Mouse (Mus musculus): ENCODE measurements around the gene Gadd45g. TPM values are rescaled to one million over a fixed set of nuclear protein-coding genes. Genes with fewer than 3 reads are reported as not detected.
A peak's percentile ranks its signal among the peaks of the same experiment; 100 is the strongest.

Gadd45g gene
- polyA plus RNA-seq, 1 experiment: 202 TPM

DNA sequence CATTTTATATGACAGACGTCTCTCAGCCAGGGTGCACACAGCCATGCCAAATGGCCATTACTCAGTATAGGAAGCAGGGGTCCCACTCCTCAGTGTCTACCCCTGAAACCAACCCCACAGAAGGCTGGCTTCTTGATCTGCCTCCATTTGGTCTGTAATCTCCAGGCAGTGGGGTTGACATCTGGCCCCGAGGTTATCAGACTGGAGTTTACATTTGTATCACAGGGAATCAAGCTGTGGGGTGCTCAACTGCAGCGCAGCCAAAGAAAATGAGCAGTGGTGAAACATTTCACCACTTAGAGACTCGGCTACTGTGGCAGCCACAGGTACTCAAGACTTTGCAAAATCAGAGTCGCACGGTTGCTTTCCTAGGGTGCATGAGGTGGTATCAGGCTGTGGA, 5.8 kb upstream of the Gadd45g start:
- H3K4me3 ChIP-seq: no peak overlapping the region
- H3ac ChIP-seq (ENCODE audit: control insufficient read depth, insufficient read length): no peak overlapping the region
- H3K27me3 ChIP-seq (ENCODE audit: control insufficient read depth, insufficient read depth, insufficient read length): no peaks in the 10 kb centered on the region
- no peak for TF ChIP-seq CEBPB (IDR thresholded peaks at IDR 0.05; ENCODE audit: insufficient read depth, poor library complexity, severe bottlenecking)
- TF ChIP-seq USF1 (IDR thresholded peaks at IDR 0.05; ENCODE audit: low read depth): no peak
- TF ChIP-seq TCF12 (IDR thresholded peaks at IDR 0.05; ENCODE audit: insufficient read depth, poor library complexity, severe bottlenecking): no peak
- no peak for TF ChIP-seq POLR2AphosphoS2 (IDR thresholded peaks at IDR 0.05; ENCODE audit: insufficient read length, low read depth)
- no peak for TF ChIP-seq SRF (IDR thresholded peaks at IDR 0.05; ENCODE audit: control insufficient read depth, insufficient read length, low read depth)
- TF ChIP-seq POLR2A (IDR thresholded peaks at IDR 0.05; ENCODE audit: insufficient read length, low read depth): no peak
- TF ChIP-seq MYOG (IDR thresholded peaks at IDR 0.05; ENCODE audit: control insufficient read depth in 1 of 3, insufficient read depth in 1 of 3, insufficient read length in 2 of 3, low read depth in 2 of 3): no peak
- H3K79me2 ChIP-seq (ENCODE audit: control insufficient read depth, insufficient read depth): no peaks in the 10 kb centered on the region
- no peak overlapping the region for H3K4me2 ChIP-seq (ENCODE audit: low read depth)
- H3K36me3 ChIP-seq (ENCODE audit: control insufficient read depth, insufficient read depth): no peaks in the 10 kb centered on the region

DNA sequence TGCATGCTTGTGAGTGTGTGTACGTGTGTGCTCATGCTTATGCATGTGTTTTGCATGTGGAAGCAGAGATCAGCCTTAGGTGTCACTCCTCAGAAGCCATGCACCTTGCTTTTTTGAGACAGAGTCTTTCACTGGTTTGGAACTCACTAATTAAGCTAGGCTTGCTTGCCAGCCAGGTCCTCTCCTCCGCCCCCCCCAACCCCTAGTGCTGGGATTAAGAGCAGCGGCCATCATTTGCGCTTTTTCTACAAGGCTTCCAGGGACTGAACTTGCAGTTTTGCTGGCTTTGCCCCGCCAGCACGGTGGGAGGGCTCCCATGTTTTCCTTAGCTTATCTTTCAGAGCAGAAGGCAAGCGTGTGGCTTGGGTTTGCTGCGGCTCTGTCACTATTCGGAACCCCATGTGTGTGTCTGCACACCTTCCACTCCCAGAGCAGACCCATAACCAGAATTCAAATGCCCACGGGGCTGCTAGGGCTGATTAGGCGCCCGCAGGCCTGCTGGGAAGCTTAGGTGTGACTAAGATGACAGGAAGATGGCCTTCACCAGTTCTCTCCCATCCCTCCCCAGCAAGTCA, 4.8 kb upstream of the Gadd45g start:
- TF ChIP-seq SRF (IDR thresholded peaks at IDR 0.05; ENCODE audit: control insufficient read depth, insufficient read length, low read depth) (no peak), POLR2A (IDR thresholded peaks at IDR 0.05; ENCODE audit: insufficient read length, low read depth) (no peak), TCF12 (IDR thresholded peaks at IDR 0.05; ENCODE audit: insufficient read depth, poor library complexity, severe bottlenecking) (no peak), E2F4 (IDR thresholded peaks at IDR 0.05; ENCODE audit: insufficient read depth) (no peak)
- Histone ChIP-seq H3K4me3 (no peak overlapping the region), H3K27me3 (ENCODE audit: control insufficient read depth, insufficient read depth, insufficient read length) (no peaks in the 10 kb centered on the region), H3K79me2 (ENCODE audit: control insufficient read depth, insufficient read depth) (peaks cover 3% of the 10 kb centered on the region), H3K4me2 (ENCODE audit: low read depth) (peak overlapping the region; percentile 31), H3K36me3 (ENCODE audit: control insufficient read depth, insufficient read depth) (no peaks in the 10 kb centered on the region), H3ac (ENCODE audit: control insufficient read depth, insufficient read length) (no peak overlapping the region)

DNA sequence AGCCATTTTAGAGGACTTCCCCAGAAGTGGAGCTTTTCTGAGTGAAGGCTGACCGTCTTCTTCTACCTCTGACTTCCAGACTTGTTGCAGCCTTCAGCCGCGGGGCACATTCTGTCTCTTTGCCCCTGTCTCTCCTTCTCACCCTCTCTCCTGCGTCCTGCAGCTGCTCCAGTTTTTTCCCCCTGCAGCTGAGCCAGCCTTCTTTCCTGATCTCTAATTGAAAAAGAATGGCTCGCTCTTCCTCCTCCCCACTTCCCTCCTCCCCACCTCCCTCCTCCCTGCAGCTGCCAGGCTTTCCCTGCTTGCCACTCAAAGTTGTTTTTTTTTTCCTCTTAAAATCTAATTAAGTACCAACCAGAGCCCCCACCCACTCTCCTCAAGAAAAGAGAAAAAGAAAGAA, 4.3 kb upstream of the Gadd45g start:
- H3K4me3 ChIP-seq: no peak overlapping the region
- no peaks in the 10 kb centered on the region for H3K27me3 ChIP-seq (ENCODE audit: control insufficient read depth, insufficient read depth, insufficient read length)
- no peak overlapping the region for H3ac ChIP-seq (ENCODE audit: control insufficient read depth, insufficient read length)
- H3K79me2 ChIP-seq (ENCODE audit: control insufficient read depth, insufficient read depth): peaks cover 8% of the 10 kb centered on the region
- H3K4me2 ChIP-seq (ENCODE audit: low read depth): peak overlapping the region; percentile 60
- no peaks in the 10 kb centered on the region for H3K36me3 ChIP-seq (ENCODE audit: control insufficient read depth, insufficient read depth)
- TF ChIP-seq MYOD1 (IDR thresholded peaks at IDR 0.05; ENCODE audit: control insufficient read depth in 1 of 3, insufficient read length in 2 of 3, low read depth in 2 of 3) (peak; percentile 48 to 74 (median 59)), MYOG (IDR thresholded peaks at IDR 0.05; ENCODE audit: control insufficient read depth in 1 of 3, insufficient read depth in 1 of 3, insufficient read length in 2 of 3, low read depth in 2 of 3) (peak in 1 of 3 experiments; percentile 30), USF1 (IDR thresholded peaks at IDR 0.05; ENCODE audit: low read depth) (no peak), E2F4 (IDR thresholded peaks at IDR 0.05; ENCODE audit: insufficient read depth) (no peak), SRF (IDR thresholded peaks at IDR 0.05; ENCODE audit: control insufficient read depth, insufficient read length, low read depth) (no peak), POLR2A (IDR thresholded peaks at IDR 0.05; ENCODE audit: insufficient read length, low read depth) (no peak), TCF3 (IDR thresholded peaks at IDR 0.05; ENCODE audit: insufficient read length, low read depth) (no peak), TCF12 (IDR thresholded peaks at IDR 0.05; ENCODE audit: insufficient read depth, poor library complexity, severe bottlenecking) (no peak)

DNA sequence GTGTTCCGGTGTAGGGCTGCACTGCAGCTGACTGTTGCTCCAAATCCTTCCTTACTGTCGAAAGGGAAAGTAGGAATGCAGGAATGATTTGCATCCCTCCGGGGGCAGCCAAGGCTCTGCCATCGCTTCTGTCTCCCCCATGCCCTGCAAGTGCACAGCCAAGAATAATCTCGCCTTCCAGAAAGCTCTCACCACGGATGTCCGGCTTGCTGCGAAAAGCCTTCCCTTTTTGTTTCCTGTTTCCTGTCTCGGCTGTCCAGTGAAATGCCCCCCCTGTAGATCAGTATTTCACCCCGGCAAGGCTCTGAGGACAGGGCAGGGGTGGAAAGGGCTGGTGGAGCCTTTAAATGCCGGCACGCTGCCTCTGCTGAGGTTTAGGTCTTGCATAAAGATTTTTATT, 3.7 kb upstream of the Gadd45g start:
- H3ac ChIP-seq (ENCODE audit: control insufficient read depth, insufficient read length): no peak overlapping the region

DNA sequence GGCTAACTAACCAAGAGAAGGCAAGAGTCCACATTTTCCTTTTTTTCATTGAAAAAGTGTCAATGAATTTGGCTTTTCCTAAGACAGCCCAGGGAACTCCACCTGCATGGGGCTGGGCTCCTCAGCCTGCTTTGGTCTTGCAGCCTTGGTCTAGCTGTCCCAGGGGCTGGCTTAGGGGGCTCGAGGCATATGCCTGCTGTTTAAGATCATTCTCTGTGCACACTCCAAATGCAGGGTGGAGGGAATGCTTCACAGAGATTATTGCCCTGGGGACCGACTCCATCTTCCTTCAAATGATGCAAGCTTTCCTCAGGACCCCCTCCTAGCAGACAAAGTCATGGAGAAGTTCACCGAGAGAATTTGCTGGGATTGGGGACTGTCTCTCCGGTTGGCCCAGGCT, 3.2 kb upstream of the Gadd45g start:
- Histone ChIP-seq H3K4me3 (no peak overlapping the region), H3K79me2 (ENCODE audit: control insufficient read depth, insufficient read depth) (peaks cover 19% of the 10 kb centered on the region), H3ac (ENCODE audit: control insufficient read depth, insufficient read length) (no peak overlapping the region), H3K27me3 (ENCODE audit: control insufficient read depth, insufficient read depth, insufficient read length) (no peaks in the 10 kb centered on the region), H3K4me2 (ENCODE audit: low read depth) (no peak overlapping the region), H3K36me3 (ENCODE audit: control insufficient read depth, insufficient read depth) (no peaks in the 10 kb centered on the region)
- TF ChIP-seq CEBPB (IDR thresholded peaks at IDR 0.05; ENCODE audit: insufficient read depth, poor library complexity, severe bottlenecking): no peak
- no peak for TF ChIP-seq SRF (IDR thresholded peaks at IDR 0.05; ENCODE audit: control insufficient read depth, insufficient read length, low read depth)
- no peak for TF ChIP-seq TCF12 (IDR thresholded peaks at IDR 0.05; ENCODE audit: insufficient read depth, poor library complexity, severe bottlenecking)
- TF ChIP-seq USF1 (IDR thresholded peaks at IDR 0.05; ENCODE audit: low read depth): no peak
- TF ChIP-seq POLR2AphosphoS2 (IDR thresholded peaks at IDR 0.05; ENCODE audit: insufficient read length, low read depth): no peak
- no peak for TF ChIP-seq MYOG (IDR thresholded peaks at IDR 0.05; ENCODE audit: control insufficient read depth in 1 of 3, insufficient read depth in 1 of 3, insufficient read length in 2 of 3, low read depth in 2 of 3)
- TF ChIP-seq E2F4 (IDR thresholded peaks at IDR 0.05; ENCODE audit: insufficient read depth): no peak
- no peak for TF ChIP-seq POLR2A (IDR thresholded peaks at IDR 0.05; ENCODE audit: insufficient read length, low read depth)
- no peak for TF ChIP-seq MAX (IDR thresholded peaks at IDR 0.05; ENCODE audit: low read depth)
- no peak for TF ChIP-seq MYOD1 (IDR thresholded peaks at IDR 0.05; ENCODE audit: control insufficient read depth in 1 of 3, insufficient read length in 2 of 3, low read depth in 2 of 3)
- no peak for TF ChIP-seq REST (IDR thresholded peaks at IDR 0.05; ENCODE audit: insufficient read depth, insufficient read length)
- no peak for TF ChIP-seq TCF3 (IDR thresholded peaks at IDR 0.05; ENCODE audit: insufficient read length, low read depth)

More for the DNA sequence above, 3.7 kb upstream of the Gadd45g start:
- TF ChIP-seq MYOD1 (IDR thresholded peaks at IDR 0.05; ENCODE audit: control insufficient read depth in 1 of 3, insufficient read length in 2 of 3, low read depth in 2 of 3) (peak in 1 of 3 experiments; percentile 28), MYOG (IDR thresholded peaks at IDR 0.05; ENCODE audit: control insufficient read depth in 1 of 3, insufficient read depth in 1 of 3, insufficient read length in 2 of 3, low read depth in 2 of 3) (no peak), REST (IDR thresholded peaks at IDR 0.05; ENCODE audit: insufficient read depth, insufficient read length) (no peak)
- peaks cover 14% of the 10 kb centered on the region for H3K79me2 ChIP-seq (ENCODE audit: control insufficient read depth, insufficient read depth)
- peak overlapping the region; percentile 60 for H3K4me2 ChIP-seq (ENCODE audit: low read depth)
- H3K27me3 ChIP-seq (ENCODE audit: control insufficient read depth, insufficient read depth, insufficient read length): no peaks in the 10 kb centered on the region
- H3K36me3 ChIP-seq (ENCODE audit: control insufficient read depth, insufficient read depth): no peaks in the 10 kb centered on the region
- H3K4me3 ChIP-seq: no peak overlapping the region

Measured in myocyte (in vitro differentiated cells).